Mouse (Mus musculus) midbrain, embryonic 12.5 days (tissue): Measurements from ENCODE around the gene Gm14412. TPM values are rescaled to one million over a fixed set of nuclear protein-coding genes. Genes with fewer than 3 reads are reported as not detected.
"Not testable (repeated sequence)": the region's sequence is repeated elsewhere in the genome, so short reads cannot be mapped to it uniquely, and the experiment has no call there.

Experiments used
- ATAC-seq: fragments of 200-750 bp; cut with Nextera tagmentation; 2 replicates; pipeline ENCODE4 v1.8.0; 2017; ENCODE audit warnings: low read depth, moderate TSS enrichment, moderate library complexity; ENCODE audit not compliant: low FRiP score
- H3K27ac ChIP-seq: fragments of 300-500 bp; sonication (generic); replicated peaks from 2 replicates; pipeline ENCODE4 v1.5.1; 2016; ENCODE audit warnings: mild to moderate bottlenecking
- H3K27me3 ChIP-seq: fragments of 300-500 bp; sonication (generic); 2 replicates; pipeline ENCODE4 v1.6.1; 2016; ENCODE audit warnings: mild to moderate bottlenecking
- H3K36me3 ChIP-seq: fragments of 300-500 bp; sonication (generic); 2 replicates; pipeline ENCODE4 v1.6.1; 2016
- H3K4me1 ChIP-seq: fragments of 300-500 bp; sonication (generic); 2 replicates; pipeline ENCODE4 v1.6.1; 2016
- H3K4me2 ChIP-seq: fragments of 300-500 bp; sonication (generic); replicated peaks from 2 replicates; pipeline ENCODE4 v1.6.1; 2016; ENCODE audit warnings: mild to moderate bottlenecking, moderate library complexity
- H3K4me3 ChIP-seq: fragments of 300-500 bp; sonication (generic); 2 replicates; pipeline ENCODE4 v1.5.1; 2016; ENCODE audit warnings: mild to moderate bottlenecking
- H3K9ac ChIP-seq: fragments of 300-500 bp; sonication (generic); replicated peaks from 2 replicates; pipeline ENCODE4 v1.6.1; 2016; ENCODE audit warnings: mild to moderate bottlenecking, moderate library complexity
- H3K9me3 ChIP-seq: fragments of 300-500 bp; sonication (generic); 2 replicates; pipeline ENCODE4 v1.6.1; 2016; ENCODE audit warnings: mild to moderate bottlenecking
- WGBS: fragments of 180-500 bp; shearing (Covaris S2); methylation state at CpG from one replicate; pipeline ENCODE4 v1.1.7; 2016; 5-methylcytosine and 5-hydroxymethylcytosine counted together
- polyA plus RNA-seq: library from polyadenylated mRNA; unstranded; fragments of >200 nt; fragmentation: Nextera tagmentation; extraction: Ambion mirVana; gene quantifications from 2 replicates; pipeline ENCODE4 v1.2.1, GENCODE M21; 2016

The Gm14412 gene
- polyA plus RNA-seq, result 0.34 and 0.45 TPM in 2 replicates

- H3K4me1 ChIP-seq, H3K36me3 ChIP-seq, H3K9ac ChIP-seq, ATAC-seq, H3K27me3 ChIP-seq, H3K9me3 ChIP-seq, H3K4me2 ChIP-seq, H3K27ac ChIP-seq, H3K4me3 ChIP-seq: not testable (repeated sequence)
- WGBS, result 81% methylated on average over 2 of the region's 2 CpGs
Observed at GRCm38 (mm10) chr2:177324257-177324733, at the start of gene Gm14412. Gene Gm14412, minus strand, starts transcription at chr2:177324307.

- H3K9ac ChIP-seq, H3K4me1 ChIP-seq, ATAC-seq, H3K4me3 ChIP-seq, H3K9me3 ChIP-seq, H3K4me2 ChIP-seq, H3K27me3 ChIP-seq, H3K36me3 ChIP-seq, H3K27ac ChIP-seq: not testable (repeated sequence)
- 82% methylated on average over 4 of the region's 4 CpGs for WGBS
Observed at GRCm38 (mm10) chr2:177329661-177330292, 5.7 kb upstream of the Gm14412 start.

- H3K27me3 ChIP-seq, H3K4me2 ChIP-seq, H3K4me1 ChIP-seq, H3K4me3 ChIP-seq, ATAC-seq, H3K9ac ChIP-seq, H3K27ac ChIP-seq, H3K36me3 ChIP-seq, H3K9me3 ChIP-seq: not testable (repeated sequence)
Observed at GRCm38 (mm10) chr2:177321361-177321760, 2.7 kb downstream of the Gm14412 start.

GRCm38 (mm10) chr2:177320786-177321320 lies 3.3 kb downstream of the Gm14412 start:
- H3K27ac ChIP-seq, H3K4me2 ChIP-seq, H3K36me3 ChIP-seq, H3K9ac ChIP-seq, H3K27me3 ChIP-seq, H3K9me3 ChIP-seq, H3K4me1 ChIP-seq, H3K4me3 ChIP-seq, ATAC-seq: not testable (repeated sequence)
- WGBS, result 61% methylated on average over 2 of the region's 2 CpGs

- Histone ChIP-seq H3K36me3 (no peaks in the 10 kb centered on the region), H3K4me2 (no peak overlapping the region), H3K27me3 (no peaks in the 10 kb centered on the region), H3K9ac (no peak overlapping the region), H3K4me1 (no peaks in the 10 kb centered on the region), H3K9me3 (peaks cover 19% of the 10 kb centered on the region; the same call in 1 of the 2 replicates), H3K27ac (no peak overlapping the region), H3K4me3 (no peak overlapping the region)
- ATAC-seq, result no peak
- 76% methylated on average over 1 of the region's 1 CpGs for WGBS
Observed at GRCm38 (mm10) chr2:177318996-177319395, 5.1 kb downstream of the Gm14412 start.

GRCm38 (mm10) chr2:177309627-177310026 lies 14.5 kb downstream of the Gm14412 start:
- 90% methylated on average over 4 of the region's 4 CpGs for WGBS
- H3K27me3 ChIP-seq, H3K4me2 ChIP-seq, H3K36me3 ChIP-seq, H3K4me1 ChIP-seq, H3K27ac ChIP-seq, H3K9ac ChIP-seq, H3K4me3 ChIP-seq, H3K9me3 ChIP-seq, ATAC-seq: not testable (repeated sequence)

GRCm38 (mm10) chr2:177304980-177305379 lies 19.1 kb downstream of the Gm14412 start:
- H3K9ac ChIP-seq, H3K36me3 ChIP-seq, H3K4me2 ChIP-seq, H3K27me3 ChIP-seq, H3K4me3 ChIP-seq, H3K9me3 ChIP-seq, ATAC-seq, H3K4me1 ChIP-seq, H3K27ac ChIP-seq: not testable (repeated sequence)
- WGBS, result no CpG with 5 or more reads among the region's 2 CpGs

- not testable (repeated sequence) for H3K27ac ChIP-seq, H3K4me2 ChIP-seq, H3K4me3 ChIP-seq, H3K4me1 ChIP-seq, H3K9ac ChIP-seq, H3K9me3 ChIP-seq, H3K27me3 ChIP-seq, H3K36me3 ChIP-seq, ATAC-seq
- WGBS, result 31% methylated on average over 3 of the region's 3 CpGs
Observed at GRCm38 (mm10) chr2:177283701-177284100, 40.4 kb downstream of the Gm14412 start.

- H3K9ac ChIP-seq, H3K4me2 ChIP-seq, H3K9me3 ChIP-seq: not testable (repeated sequence)
Observed at GRCm38 (mm10) chr2:177277754-177278153, 46.4 kb downstream of the Gm14412 start.

GRCm38 (mm10) chr2:177272237-177272636 lies 51.9 kb downstream of the Gm14412 start:
- WGBS, result 91% methylated on average over 2 of the region's 2 CpGs
- H3K4me3 ChIP-seq, result not testable (repeated sequence)

More at GRCm38 (mm10) chr2:177277754-177278153, 46.4 kb downstream of the Gm14412 start:
- not testable (repeated sequence) for H3K27me3 ChIP-seq, ATAC-seq, H3K36me3 ChIP-seq, H3K27ac ChIP-seq, H3K4me1 ChIP-seq, H3K4me3 ChIP-seq
- 79% methylated on average over 2 of the region's 2 CpGs for WGBS

GRCm38 (mm10) chr2:177266936-177267335 lies 57.2 kb downstream of the Gm14412 start, which contains the start of gene Gm14409:
Gene Gm14409, minus strand, starts transcription at chr2:177267036.
- not testable (repeated sequence) for H3K4me1 ChIP-seq, H3K4me2 ChIP-seq, H3K27ac ChIP-seq, H3K36me3 ChIP-seq, H3K9ac ChIP-seq, ATAC-seq, H3K27me3 ChIP-seq, H3K4me3 ChIP-seq, H3K9me3 ChIP-seq
- WGBS, result no CpG with 5 or more reads among the region's 2 CpGs

More at GRCm38 (mm10) chr2:177272237-177272636, 51.9 kb downstream of the Gm14412 start:
- H3K9me3 ChIP-seq, H3K27me3 ChIP-seq, H3K27ac ChIP-seq, ATAC-seq, H3K9ac ChIP-seq, H3K36me3 ChIP-seq, H3K4me2 ChIP-seq, H3K4me1 ChIP-seq: not testable (repeated sequence)
